Mouse (Mus musculus): ENCODE measurements around the gene Hoxa4. TPM values are rescaled to one million over a fixed set of nuclear protein-coding genes. Genes with fewer than 3 reads are reported as not detected.

Hoxa4 gene
- total RNA-seq, 2 experiments from 2014 or later = not detected

GRCm38 (mm10) chr6:52205638-52206621, 14.4 kb upstream of the Hoxa4 start:
- intact Hi-C loops (cut with DNase I) = no loop called here
- no peak for DNase-seq

- intact Hi-C loops (cut with DNase I) = no loop called here
- no peak for DNase-seq
These were observed 13.7 kb upstream of the Hoxa4 start for GRCm38 (mm10) chr6:52205221-52205620.

GRCm38 (mm10) chr6:52204050-52204752, 12.6 kb upstream of the Hoxa4 start, which contains the start of gene Hoxa5:
Gene Hoxa5, minus strand, starts transcription at chr6:52204587.
- DNase-seq = peak; percentile 58
- intact Hi-C loops (cut with DNase I) = loop anchor here (5.0 kb wide), 1 partner anchor 202 kb away; no protein-coding TSS in a partner anchor

- DNase-seq = no peak
- intact Hi-C loops (cut with DNase I) = loop anchor here (5.0 kb wide), 1 partner anchor 201 kb away; no protein-coding TSS in a partner anchor
These were observed 12.0 kb upstream of the Hoxa4 start for GRCm38 (mm10) chr6:52203371-52204049.

GRCm38 (mm10) chr6:52203121-52203370, 11.5 kb upstream of the Hoxa4 start:
- intact Hi-C loops (cut with DNase I) = loop anchor here (5.0 kb wide), 1 partner anchor 201 kb away; no protein-coding TSS in a partner anchor
- no peak for DNase-seq

GRCm38 (mm10) chr6:52202362-52203120, 11.0 kb upstream of the Hoxa4 start:
- no peak for DNase-seq
- intact Hi-C loops (cut with DNase I) = loop anchor here (5.0 kb wide), 1 partner anchor 200 kb away; no protein-coding TSS in a partner anchor

GRCm38 (mm10) chr6:52201269-52201668, 9.7 kb upstream of the Hoxa4 start:
- DNase-seq = no peak
- intact Hi-C loops (cut with DNase I) = loop anchor here (5.0 kb wide), 1 partner anchor 199 kb away; no protein-coding TSS in a partner anchor

- intact Hi-C loops (cut with DNase I) = loop anchor here (5.0 kb wide), 1 partner anchor 198 kb away; no protein-coding TSS in a partner anchor
These were observed 9.2 kb upstream of the Hoxa4 start for GRCm38 (mm10) chr6:52200751-52201250.

GRCm38 (mm10) chr6:52200073-52200750, 8.7 kb upstream of the Hoxa4 start:
- intact Hi-C loops (cut with DNase I) = loop anchor here (5.0 kb wide), 1 partner anchor 198 kb away; no protein-coding TSS in a partner anchor
- DNase-seq = no peak

More at GRCm38 (mm10) chr6:52200751-52201250, 9.2 kb upstream of the Hoxa4 start:
- DNase-seq = no peak

- DNase-seq = no peak
- intact Hi-C loops (cut with DNase I) = loop anchor here (10.0 kb wide), 1 partner anchor 322 kb away; no protein-coding TSS in a partner anchor
These were observed 5.7 kb upstream of the Hoxa4 start for GRCm38 (mm10) chr6:52197271-52197670.

GRCm38 (mm10) chr6:52196811-52197210, 5.3 kb upstream of the Hoxa4 start:
- intact Hi-C loops (cut with DNase I) = loop anchor here (10.0 kb wide), 1 partner anchor 322 kb away; no protein-coding TSS in a partner anchor
- no peak for DNase-seq

- intact Hi-C loops (cut with DNase I) = loop anchor here (10.0 kb wide), 1 partner anchor 320 kb away; no protein-coding TSS in a partner anchor
- DNase-seq = no peak
These were observed 3.1 kb upstream of the Hoxa4 start for GRCm38 (mm10) chr6:52194690-52195089.

- intact Hi-C loops (cut with DNase I) = loop anchor here (10.0 kb wide), 1 partner anchor 317 kb away; no protein-coding TSS in a partner anchor
- peak; percentile 60 for DNase-seq
These were observed 452 bp upstream of the Hoxa4 start for GRCm38 (mm10) chr6:52191860-52192550.

- intact Hi-C loops (cut with DNase I) = loop anchor here (10.0 kb wide), 1 partner anchor 316 kb away; no protein-coding TSS in a partner anchor
- DNase-seq = no peak
These were observed 1.1 kb downstream of the Hoxa4 start for GRCm38 (mm10) chr6:52190410-52190809.

- intact Hi-C loops (cut with DNase I) = loop anchor here (10.0 kb wide), 1 partner anchor 315 kb away; no protein-coding TSS in a partner anchor
- DNase-seq = no peak
These were observed 1.6 kb downstream of the Hoxa4 start for GRCm38 (mm10) chr6:52189909-52190308.

GRCm38 (mm10) chr6:52189172-52189591, 2.4 kb downstream of the Hoxa4 start:
- DNase-seq = no peak
- intact Hi-C loops (cut with DNase I) = no loop called here

- DNase-seq = no peak
- intact Hi-C loops (cut with DNase I) = no loop called here
These were observed 5.1 kb downstream of the Hoxa4 start for GRCm38 (mm10) chr6:52186500-52186899.

GRCm38 (mm10) chr6:52185834-52186233, 5.7 kb downstream of the Hoxa4 start:
- DNase-seq = no peak
- intact Hi-C loops (cut with DNase I) = no loop called here

Measured in left cerebral cortex, postnatal 4 days (tissue).